8 mouse cellular contexts compared by ENCODE assay signal in the genomic region with DNA sequence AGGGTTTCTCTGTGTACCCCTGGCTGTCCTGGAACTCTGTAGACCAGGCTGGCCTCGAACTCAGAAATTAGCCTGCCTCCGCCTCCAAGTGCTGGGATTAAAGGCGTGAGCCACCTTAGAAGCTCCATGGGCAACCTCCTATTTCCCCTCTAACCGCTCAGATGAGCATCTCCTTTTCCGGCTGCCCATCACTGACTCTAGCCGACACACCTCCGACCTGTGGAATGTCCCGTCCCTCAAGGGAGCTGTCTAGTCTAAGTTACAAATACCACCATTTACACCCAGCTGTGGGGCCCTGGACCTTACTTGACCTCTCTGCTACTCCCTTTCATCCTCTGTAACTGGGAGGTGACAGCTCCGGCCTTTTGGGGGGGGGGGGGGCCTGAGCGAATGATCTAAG. TPM values are rescaled to one million over a fixed set of nuclear protein-coding genes. Genes with fewer than 3 reads are reported as not detected.
DNase-seq lines count a peak whose midpoint lies in the region; ATAC-seq and TF ChIP-seq lines count a peak whose summit lies in the region.

No protein-coding gene starts in this region.

- TF ChIP-seq CTCF in bone marrow, adult 2 months (IDR thresholded peaks at IDR 0.05; ENCODE audit: control insufficient read depth, insufficient read depth, low read length), result no peak

- no peaks in the 10 kb centered on the region; the same call in 1 of the 2 replicates for H3K4me1 ChIP-seq in bone marrow, adult 2 months (ENCODE audit: control insufficient read depth, insufficient read depth, low read length)
- peaks cover 14% of the 10 kb centered on the region for H3K4me1 ChIP-seq in forebrain, embryonic 15.5 days

- WGBS in bone marrow, adult 2 months, result 13% methylated on average over 10 of the region's 10 CpGs
- 11% methylated on average over 10 of the region's 10 CpGs for WGBS in forebrain, embryonic 15.5 days
- 18% methylated on average over 9 of the region's 10 CpGs for whole genome bisulfite sequencing in macrophage (ENCODE audit: missing documents)

- H3K4me3 ChIP-seq in bone marrow, adult 2 months (replicated peaks; ENCODE audit: control insufficient read depth, low read depth, low read length), result peak overlapping the region; percentile 64
- H3K4me3 ChIP-seq in forebrain, embryonic 15.5 days, result peak overlapping the region; percentile 70
- peak overlapping the region; percentile 70 for H3K4me3 ChIP-seq in macrophage (ENCODE audit: inconsistent target)

- no peak for TF ChIP-seq POLR2A in bone marrow, adult 2 months (IDR thresholded peaks at IDR 0.05; ENCODE audit: borderline replicate concordance, control insufficient read depth, low read depth, low read length)

- H3K27ac ChIP-seq in bone marrow, adult 2 months (ENCODE audit: control insufficient read depth, insufficient read depth, low read depth, low read length, poor library complexity), result no peak overlapping the region
- peak overlapping the region; percentile 59; the same call in 1 of the 2 replicates for H3K27ac ChIP-seq in forebrain, embryonic 15.5 days (replicated peaks)
- H3K27ac ChIP-seq in macrophage, result peak overlapping the region; percentile 48

- no peaks in the 10 kb centered on the region for H3K36me3 ChIP-seq in forebrain, embryonic 15.5 days
- no peaks in the 10 kb centered on the region for H3K36me3 ChIP-seq in macrophage (ENCODE audit: inconsistent target)

- peaks cover 34% of the 10 kb centered on the region for H3K79me2 ChIP-seq in macrophage (ENCODE audit: inconsistent target)

- peak overlapping the region; percentile 53 for H3K9ac ChIP-seq in forebrain, embryonic 15.5 days (replicated peaks)

- H3K4me2 ChIP-seq in forebrain, embryonic 15.5 days (replicated peaks), result peak overlapping the region; percentile 64

- H3K27me3 ChIP-seq in forebrain, embryonic 15.5 days, result no peaks in the 10 kb centered on the region

- DNase-seq in kidney, postnatal 10 days, result peak; percentile 34
- no peak for DNase-seq in kidney, adult 9 months
- DNase-seq in left cerebral cortex, adult 11 months (ENCODE audit: low spot score), result no peak
- no peak for DNase-seq in right cerebral cortex, postnatal 25 days
- DNase-seq in urinary bladder, postnatal 10 days (ENCODE audit: low spot score), result no peak

- no peak for ATAC-seq in forebrain, embryonic 15.5 days (replicated peaks)

- H3K9me3 ChIP-seq in forebrain, embryonic 15.5 days, result no peaks in the 10 kb centered on the region

RNA-seq across cellular contexts. Expression of a gene that starts 0.9 kb away (rescaled TPM):
- 10.4 and 12.5 TPM in 2 replicates for polyA plus RNA-seq in bone marrow, adult 2 months (2011; ENCODE audit: insufficient read depth, insufficient read length, low replicate concordance, missing spikeins)
- 22.4 and 23.8 TPM in 2 replicates for polyA plus RNA-seq in forebrain, embryonic 15.5 days (2015; fragmentation: Nextera tagmentation; extraction: Ambion mirVana)
- total RNA-seq in macrophage (2018; cell fraction: chromatin; rRNA removed), result 10 to 100 TPM in 25 of 26 experiments, 1 to 10 TPM in 1; 9.0 to 36.1 (median 22.6) TPM
- total RNA-seq in macrophage (2018; cell fraction: cytosol; rRNA removed), result 1 to 10 TPM; 3.8 to 9.3 (median 7.0) TPM
- total RNA-seq in macrophage (2018; cell fraction: nucleus; rRNA removed), result 10 to 100 TPM in 18 of 26 experiments, 1 to 10 TPM in 8; 5.4 to 23.2 (median 12.1) TPM
- polyA plus RNA-seq in macrophage (2018), result 3.1 to 12.7 TPM (median 6.8 TPM) in 3 replicates

RNA-seq across cellular contexts. Expression of a gene that starts 8.1 kb away (rescaled TPM):
- polyA plus RNA-seq in bone marrow, adult 2 months (2011; ENCODE audit: insufficient read depth, insufficient read length, low replicate concordance, missing spikeins), result 3.0 and 5.5 TPM in 2 replicates
- 11.8 and 13.2 TPM in 2 replicates for polyA plus RNA-seq in forebrain, embryonic 15.5 days (2015; fragmentation: Nextera tagmentation; extraction: Ambion mirVana)
- 10 to 100 TPM in 16 of 26 experiments, 1 to 10 TPM in 10; 2.4 to 32.4 (median 13.8) TPM for total RNA-seq in macrophage (2018; cell fraction: chromatin; rRNA removed)
- 1 to 10 TPM; 1.3 to 4.5 (median 3.0) TPM for total RNA-seq in macrophage (2018; cell fraction: cytosol; rRNA removed)
- 10 to 100 TPM in 12 of 26 experiments, 1 to 10 TPM in 14; 3.4 to 38.2 (median 9.7) TPM for total RNA-seq in macrophage (2018; cell fraction: nucleus; rRNA removed)
- polyA plus RNA-seq in macrophage (2018), result 3.5 to 3.9 TPM (median 3.6 TPM) in 3 replicates

RNA-seq across cellular contexts. Expression of a gene that starts 53.7 kb away (rescaled TPM):
- polyA plus RNA-seq in bone marrow, adult 2 months (2011; ENCODE audit: insufficient read depth, insufficient read length, low replicate concordance, missing spikeins), result 78.6 and 222 TPM in 2 replicates
- polyA plus RNA-seq in forebrain, embryonic 15.5 days (2015; fragmentation: Nextera tagmentation; extraction: Ambion mirVana), result 2.1 and 2.4 TPM in 2 replicates
- total RNA-seq in macrophage (2018; cell fraction: chromatin; rRNA removed), result 1,000 to 10,000 TPM in 10 of 26 experiments, 100 to 1,000 TPM in 16; 205 to 1,849 (median 728) TPM
- total RNA-seq in macrophage (2018; cell fraction: cytosol; rRNA removed), result 100 to 1,000 TPM; 217 to 634 (median 404) TPM
- 1,000 to 10,000 TPM in 6 of 26 experiments, 100 to 1,000 TPM in 20; 220 to 1,391 (median 770) TPM for total RNA-seq in macrophage (2018; cell fraction: nucleus; rRNA removed)
- 181 to 249 TPM (median 202 TPM) in 3 replicates for polyA plus RNA-seq in macrophage (2018)

Comparison
In these comparisons a context has a peak if more than half of its experiments do, and no peak if none do; other contexts are left out.
1. RNA of a gene that starts 53.7 kb away (polyA plus RNA-seq): 78.6 to 222 TPM in bone marrow, adult 2 months and 181 to 249 TPM in macrophage; 2.1 to 2.4 TPM in forebrain, embryonic 15.5 days; every median in the first group is over 10 times any median in the second.
2. Peak in every context shown above with its lines, with median percentiles within 50 percentile points of each other: H3K4me3 ChIP-seq.